Mouse (Mus musculus) lung, embryonic 15.5 days (tissue): ENCODE measurements around the gene Slc25a17. TPM values are rescaled to one million over a fixed set of nuclear protein-coding genes. Genes with fewer than 3 reads are reported as not detected.

Experiments used
- ATAC-seq: fragments of 200-750 bp; cut with Nextera tagmentation; 2 replicates; pipeline ENCODE4 v1.8.0; 2017; ENCODE audit warnings: moderate number of reproducible peaks, borderline replicate concordance; ENCODE audit not compliant: low FRiP score, low TSS enrichment; ENCODE audit errors: extremely low read depth
- H3K27ac ChIP-seq: fragments of 300-500 bp; sonication (generic); 2 replicates; pipeline ENCODE4 v1.5.1; 2015; ENCODE audit warnings: moderate library complexity, mild to moderate bottlenecking, inconsistent platforms
- H3K27me3 ChIP-seq: fragments of 300-500 bp; sonication (generic); 2 replicates; pipeline ENCODE4 v1.6.1; 2015; ENCODE audit warnings: inconsistent platforms
- H3K36me3 ChIP-seq: fragments of 300-500 bp; sonication (generic); 2 replicates; pipeline ENCODE4 v1.6.1; 2015; ENCODE audit warnings: inconsistent platforms
- H3K4me1 ChIP-seq: fragments of 300-500 bp; sonication (generic); 2 replicates; pipeline ENCODE4 v1.6.1; 2015; ENCODE audit warnings: inconsistent platforms
- H3K4me2 ChIP-seq: fragments of 300-500 bp; sonication (generic); 2 replicates; pipeline ENCODE4 v1.6.1; 2015; ENCODE audit warnings: inconsistent platforms, mild to moderate bottlenecking, moderate library complexity
- H3K4me3 ChIP-seq: fragments of 300-500 bp; sonication (generic); 2 replicates; pipeline ENCODE4 v1.5.1; 2015; ENCODE audit warnings: mild to moderate bottlenecking, inconsistent platforms
- H3K9ac ChIP-seq: fragments of 300-500 bp; sonication (generic); 2 replicates; pipeline ENCODE4 v1.6.1; 2015; ENCODE audit warnings: inconsistent platforms
- H3K9me3 ChIP-seq: fragments of 300-500 bp; sonication (generic); 2 replicates; pipeline ENCODE4 v1.6.1; 2016; ENCODE audit warnings: inconsistent platforms
- WGBS: fragments of 180-500 bp; shearing (Covaris S2); methylation state at CpG from one replicate; pipeline ENCODE4 v1.1.7; 2015; 5-methylcytosine and 5-hydroxymethylcytosine counted together
- polyA plus RNA-seq: library from polyadenylated mRNA; unstranded; fragments of >200 nt; fragmentation: Nextera tagmentation; extraction: Ambion mirVana; gene quantifications from 2 replicates; pipeline ENCODE4 v1.2.1, GENCODE M21; 2015

Gene Slc25a17
- polyA plus RNA-seq, 1 experiment from 2014 or later = 112 TPM

DNA sequence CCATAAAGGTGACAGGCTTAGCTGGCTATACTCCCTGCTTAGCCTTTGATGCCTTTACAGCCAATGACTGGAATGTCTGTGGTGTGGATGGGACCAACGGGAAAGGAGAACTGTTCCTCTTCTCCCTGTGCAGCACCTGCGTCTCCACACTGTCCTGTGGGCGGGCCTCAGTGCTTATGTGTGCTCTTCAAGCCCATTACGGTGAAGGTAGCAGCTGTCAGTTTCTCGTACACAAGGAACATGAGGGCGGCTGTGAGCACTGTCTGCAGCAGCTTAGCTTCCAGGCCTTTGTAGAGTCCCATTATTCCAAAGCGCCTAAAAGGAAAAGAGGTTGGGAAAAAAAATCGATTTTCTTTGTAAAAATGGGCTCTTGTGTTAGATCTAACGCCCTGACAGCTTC is 41.1 kb downstream of the Slc25a17 start:
- H3K36me3 ChIP-seq = peaks cover 63% of the 10 kb centered on the region
- no peaks in the 10 kb centered on the region for H3K27me3 ChIP-seq
- no peak overlapping the region for H3K27ac ChIP-seq
- H3K9ac ChIP-seq = no peak overlapping the region
- H3K4me3 ChIP-seq = no peak overlapping the region
- ATAC-seq = no peak
- no peak overlapping the region for H3K4me2 ChIP-seq
- 92% methylated on average over 9 of the region's 9 CpGs for WGBS
- no peaks in the 10 kb centered on the region for H3K9me3 ChIP-seq
- no peaks in the 10 kb centered on the region for H3K4me1 ChIP-seq

- Histone ChIP-seq H3K4me2 (no peak overlapping the region), H3K36me3 (peaks cover 24% of the 10 kb centered on the region), H3K4me1 (no peaks in the 10 kb centered on the region), H3K27ac (no peak overlapping the region), H3K4me3 (no peak overlapping the region), H3K27me3 (no peaks in the 10 kb centered on the region), H3K9ac (no peak overlapping the region), H3K9me3 (no peaks in the 10 kb centered on the region)
- ATAC-seq = no peak
- 87% methylated on average over 3 of the region's 3 CpGs for WGBS
Observed at GRCm38 (mm10) chr15:81313928-81314327, 46.7 kb downstream of the Slc25a17 start.

DNA sequence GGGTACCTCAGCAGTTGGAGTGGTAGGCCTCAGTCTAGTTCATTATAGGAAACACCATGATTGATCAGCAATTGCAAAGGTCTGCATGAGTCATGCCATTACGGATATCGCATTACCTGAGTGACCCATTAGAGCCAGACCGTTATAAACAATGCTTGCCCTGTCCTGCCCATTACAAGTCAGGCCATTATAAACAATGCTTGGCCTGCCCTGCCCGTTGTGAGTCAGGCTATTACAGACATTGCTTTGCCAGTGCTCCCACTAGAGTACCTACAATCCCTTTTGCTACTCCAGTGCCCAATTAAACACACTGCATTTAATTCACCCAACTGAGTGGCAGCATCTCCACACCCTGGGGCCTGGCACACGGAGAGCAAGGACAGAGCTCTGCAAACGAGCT is 49.6 kb downstream of the Slc25a17 start:
- Histone ChIP-seq H3K4me1 (no peaks in the 10 kb centered on the region), H3K36me3 (peaks cover 2% of the 10 kb centered on the region; the same call in 1 of the 2 replicates), H3K4me3 (no peak overlapping the region), H3K27me3 (no peaks in the 10 kb centered on the region), H3K4me2 (no peak overlapping the region), H3K9ac (no peak overlapping the region), H3K9me3 (no peaks in the 10 kb centered on the region), H3K27ac (no peak overlapping the region)
- WGBS = 58% methylated on average over 6 of the region's 6 CpGs
- no peak for ATAC-seq

DNA sequence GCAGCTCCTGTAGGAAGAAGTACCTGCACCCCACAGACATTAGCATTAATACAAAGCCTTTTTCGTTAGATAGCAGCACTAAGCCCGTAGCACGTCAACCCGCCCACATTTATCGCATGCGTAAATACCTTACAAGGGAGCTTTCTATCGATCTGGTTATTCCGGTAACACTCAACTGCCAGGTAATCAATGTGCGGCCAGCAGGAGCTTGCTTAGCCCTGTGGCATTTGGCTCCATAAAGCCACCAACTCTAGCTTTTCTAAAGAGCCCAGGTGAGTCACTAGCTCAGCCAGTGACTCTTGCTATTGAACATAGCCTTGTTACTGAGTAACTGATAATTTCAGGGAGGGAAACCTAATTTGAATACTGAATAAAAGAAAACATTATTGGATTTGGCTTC is 50.3 kb downstream of the Slc25a17 start:
- Histone ChIP-seq H3K9me3 (no peaks in the 10 kb centered on the region), H3K4me1 (no peaks in the 10 kb centered on the region), H3K4me3 (no peak overlapping the region), H3K27ac (no peak overlapping the region), H3K9ac (no peak overlapping the region), H3K36me3 (no peaks in the 10 kb centered on the region), H3K27me3 (no peaks in the 10 kb centered on the region), H3K4me2 (no peak overlapping the region)
- ATAC-seq = no peak
- 92% methylated on average over 9 of the region's 9 CpGs for WGBS

- Histone ChIP-seq H3K36me3 (no peaks in the 10 kb centered on the region), H3K27ac (no peak overlapping the region), H3K4me2 (no peak overlapping the region), H3K4me1 (no peaks in the 10 kb centered on the region), H3K9ac (no peak overlapping the region), H3K9me3 (no peaks in the 10 kb centered on the region), H3K4me3 (no peak overlapping the region), H3K27me3 (no peaks in the 10 kb centered on the region)
- ATAC-seq = no peak
- 90% methylated on average over 7 of the region's 7 CpGs for WGBS
Observed at GRCm38 (mm10) chr15:81308038-81308437, 52.6 kb downstream of the Slc25a17 start.

GRCm38 (mm10) chr15:81306501-81306900 is 54.1 kb downstream of the Slc25a17 start:
- Histone ChIP-seq H3K27me3 (no peaks in the 10 kb centered on the region), H3K4me2 (no peak overlapping the region), H3K9ac (no peak overlapping the region), H3K9me3 (no peaks in the 10 kb centered on the region), H3K36me3 (no peaks in the 10 kb centered on the region), H3K27ac (no peak overlapping the region), H3K4me1 (no peaks in the 10 kb centered on the region), H3K4me3 (no peak overlapping the region)
- ATAC-seq = no peak
- 85% methylated on average over 6 of the region's 6 CpGs for WGBS

DNA sequence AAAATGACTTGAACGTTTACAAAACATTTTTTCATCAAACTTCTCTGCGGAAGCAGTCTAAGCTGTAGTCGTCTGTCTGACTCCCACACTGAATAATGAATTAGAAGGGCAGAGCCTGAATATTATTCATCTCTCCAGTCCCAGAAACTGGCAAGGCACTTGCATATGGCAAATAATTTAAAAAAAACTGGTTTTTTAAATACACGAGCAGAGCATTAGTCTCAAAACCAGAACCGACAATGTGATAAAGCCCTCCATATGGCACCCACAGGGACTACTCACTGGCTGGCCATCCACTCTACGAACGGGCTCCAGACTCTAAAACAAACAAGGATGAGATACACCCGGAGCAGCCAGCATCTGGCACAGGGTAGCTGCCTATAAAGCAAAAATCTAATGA is 55.6 kb downstream of the Slc25a17 start:
- no peak for ATAC-seq
- Histone ChIP-seq H3K27ac (no peak overlapping the region), H3K9ac (no peak overlapping the region), H3K9me3 (no peaks in the 10 kb centered on the region), H3K4me2 (no peak overlapping the region), H3K4me3 (no peak overlapping the region), H3K27me3 (no peaks in the 10 kb centered on the region), H3K36me3 (no peaks in the 10 kb centered on the region), H3K4me1 (no peaks in the 10 kb centered on the region)
- 33% methylated on average over 8 of the region's 8 CpGs for WGBS

- WGBS = 86% methylated on average over 7 of the region's 7 CpGs
- Histone ChIP-seq H3K4me1 (no peaks in the 10 kb centered on the region), H3K9ac (no peak overlapping the region), H3K36me3 (no peaks in the 10 kb centered on the region), H3K27me3 (no peaks in the 10 kb centered on the region), H3K4me3 (no peak overlapping the region), H3K27ac (no peak overlapping the region), H3K4me2 (no peak overlapping the region), H3K9me3 (no peaks in the 10 kb centered on the region)
- no peak for ATAC-seq
Observed at GRCm38 (mm10) chr15:81304006-81304405, 56.6 kb downstream of the Slc25a17 start.

DNA sequence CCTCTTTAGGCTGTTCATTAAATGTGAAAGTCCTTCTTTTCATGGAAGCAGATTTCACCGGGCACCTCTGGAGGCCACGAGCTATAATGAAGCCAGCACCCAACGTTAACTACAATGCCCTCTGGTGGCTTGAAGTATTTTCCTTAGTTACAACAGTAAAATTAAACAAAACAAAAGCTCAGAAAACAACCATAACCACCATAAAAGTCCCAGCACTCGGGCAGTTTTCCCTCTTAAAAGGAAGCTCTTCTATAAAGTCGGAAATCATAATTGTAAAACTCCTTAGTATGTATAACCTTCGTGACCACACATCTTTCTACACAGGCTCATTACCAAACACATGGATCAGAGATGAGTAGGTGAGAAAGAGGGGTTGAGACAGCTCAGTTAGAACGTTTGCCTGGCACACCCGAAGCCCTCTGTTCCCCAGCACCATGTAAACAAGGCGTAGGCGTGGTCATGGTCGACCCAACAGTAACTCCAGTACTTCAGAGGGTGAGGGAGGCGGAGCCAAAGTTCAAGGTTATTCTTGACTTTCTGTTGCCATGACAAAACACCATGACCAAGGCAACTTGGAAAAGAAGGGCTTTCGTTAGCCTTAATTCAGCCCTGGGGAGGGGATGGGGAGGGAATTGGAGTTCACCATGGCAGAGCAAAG is 58.3 kb downstream of the Slc25a17 start:
- ATAC-seq = no peak
- H3K9ac ChIP-seq = no peak overlapping the region
- H3K9me3 ChIP-seq = no peaks in the 10 kb centered on the region
- no peaks in the 10 kb centered on the region for H3K4me1 ChIP-seq
- no peak overlapping the region for H3K4me2 ChIP-seq
- H3K36me3 ChIP-seq = no peaks in the 10 kb centered on the region
- H3K27me3 ChIP-seq = no peaks in the 10 kb centered on the region
- no peak overlapping the region for H3K27ac ChIP-seq
- H3K4me3 ChIP-seq = no peak overlapping the region
- 49% methylated on average over 13 of the region's 13 CpGs for WGBS

GRCm38 (mm10) chr15:81301193-81302070 is 59.2 kb downstream of the Slc25a17 start:
- H3K27ac ChIP-seq = no peak overlapping the region
- WGBS = 67% methylated on average over 16 of the region's 16 CpGs
- no peak for ATAC-seq

GRCm38 (mm10) chr15:81300520-81301069 is 60.0 kb downstream of the Slc25a17 start:
- Histone ChIP-seq H3K36me3 (no peaks in the 10 kb centered on the region), H3K27ac (no peak overlapping the region), H3K4me3 (no peak overlapping the region), H3K4me2 (no peak overlapping the region), H3K9me3 (no peaks in the 10 kb centered on the region), H3K27me3 (no peaks in the 10 kb centered on the region), H3K9ac (no peak overlapping the region), H3K4me1 (no peaks in the 10 kb centered on the region)
- 60% methylated on average over 3 of the region's 3 CpGs for WGBS
- no peak for ATAC-seq

More at GRCm38 (mm10) chr15:81301193-81302070, 59.2 kb downstream of the Slc25a17 start:
- Histone ChIP-seq H3K9me3 (no peaks in the 10 kb centered on the region), H3K27me3 (no peaks in the 10 kb centered on the region), H3K4me1 (no peaks in the 10 kb centered on the region), H3K4me2 (no peak overlapping the region), H3K36me3 (no peaks in the 10 kb centered on the region), H3K9ac (no peak overlapping the region), H3K4me3 (no peak overlapping the region)

DNA sequence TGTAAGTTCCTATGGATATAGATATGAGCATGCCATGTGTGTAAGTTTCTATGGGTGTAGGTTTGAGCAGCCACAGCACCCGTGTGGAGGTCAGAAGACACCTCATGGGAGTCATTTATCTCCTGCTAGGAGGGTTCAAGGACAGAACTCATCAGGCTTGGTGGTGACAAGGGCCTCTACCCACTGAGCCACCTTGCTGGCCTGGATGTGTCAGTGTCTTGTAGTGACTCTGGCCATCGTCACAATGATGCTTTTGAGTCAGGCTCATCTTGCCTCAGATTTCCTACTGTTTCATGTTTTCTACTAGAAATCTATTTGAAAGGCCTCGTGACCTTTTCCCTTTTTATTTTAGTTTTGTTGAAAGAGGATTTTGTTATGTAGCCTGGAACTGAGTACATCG is 61.1 kb downstream of the Slc25a17 start:
- Histone ChIP-seq H3K4me3 (no peak overlapping the region), H3K27ac (no peak overlapping the region), H3K27me3 (no peaks in the 10 kb centered on the region), H3K9ac (no peak overlapping the region), H3K4me2 (no peak overlapping the region), H3K9me3 (no peaks in the 10 kb centered on the region), H3K4me1 (no peaks in the 10 kb centered on the region), H3K36me3 (no peaks in the 10 kb centered on the region)
- 77% methylated on average over 4 of the region's 4 CpGs for WGBS
- ATAC-seq = no peak
